Mouse (Mus musculus): Measurements from ENCODE around the gene Xrcc6. TPM values are rescaled to one million over a fixed set of nuclear protein-coding genes. Genes with fewer than 3 reads are reported as not detected.
A peak's percentile ranks its signal among the peaks of the same experiment; 100 is the strongest.

The Xrcc6 gene
- polyA plus RNA-seq, 1 experiment from 2014 or later, result 64.4 TPM

- no peak for ATAC-seq (ENCODE audit: low FRiP score)
Measured at GRCm38 (mm10) chr15:82033762-82034161, 46.1 kb downstream of the Xrcc6 start, which contains the start of gene Desi1. Gene Desi1, minus strand, starts transcription at chr15:82033862.

DNA sequence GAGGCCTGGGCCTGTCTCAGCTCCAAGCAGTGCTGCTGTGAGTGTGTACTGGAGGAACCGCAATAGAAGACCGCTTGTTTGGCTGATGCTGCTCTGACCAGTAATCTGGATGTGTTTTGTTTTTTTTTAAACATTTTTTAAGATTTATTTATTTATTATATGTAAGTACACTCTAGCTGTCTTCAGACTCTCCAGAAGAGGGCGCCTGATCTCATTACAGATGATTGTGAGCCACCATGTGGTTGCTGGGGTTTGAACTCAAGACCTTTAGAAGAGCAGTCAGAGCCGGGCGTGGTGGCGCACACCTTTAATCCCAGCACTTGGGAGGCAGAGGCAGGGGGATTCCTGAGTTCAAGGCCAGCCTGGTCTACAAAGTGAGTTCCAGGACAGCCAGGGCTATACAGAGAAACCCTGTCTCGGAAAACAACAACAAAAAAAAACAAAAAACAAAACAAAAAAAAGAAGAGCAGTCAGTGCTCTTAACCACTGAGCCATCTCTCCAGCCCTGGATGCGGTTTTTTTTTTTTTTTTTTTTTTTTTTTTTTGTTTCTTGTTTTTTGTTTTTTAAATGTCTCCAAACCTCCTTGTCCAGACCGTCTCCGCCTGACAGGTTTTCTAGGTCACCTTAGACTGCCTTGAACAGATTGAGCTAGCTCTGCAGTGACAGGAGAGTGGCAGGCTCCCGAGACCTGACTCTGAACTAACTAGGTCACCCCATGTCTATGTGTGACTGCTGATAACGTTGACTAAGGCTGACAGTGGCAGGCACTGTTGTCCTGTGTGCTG, 48.5 kb downstream of the Xrcc6 start:
- WGBS, result 85% methylated on average over 12 of the region's 12 CpGs
- no peaks in the 10 kb centered on the region for H3K27me3 ChIP-seq
- H3K4me3 ChIP-seq (replicated peaks), result no peak overlapping the region
- H3K4me2 ChIP-seq, result no peak overlapping the region
- no peaks in the 10 kb centered on the region for H3K4me1 ChIP-seq
- no peaks in the 10 kb centered on the region for H3K9me3 ChIP-seq
- no peak overlapping the region for H3K27ac ChIP-seq
- peaks cover 80% of the 10 kb centered on the region for H3K36me3 ChIP-seq (replicated peaks)
- H3K9ac ChIP-seq, result no peak overlapping the region
- no peak for ATAC-seq (ENCODE audit: low FRiP score)

More at GRCm38 (mm10) chr15:82033762-82034161, 46.1 kb downstream of the Xrcc6 start, which contains the start of gene Desi1:
- no peak within 1 kb of the TSS for H3K4me2 ChIP-seq
- H3K9me3 ChIP-seq, result no peaks in the 10 kb centered on the region
- H3K36me3 ChIP-seq (replicated peaks), result peaks cover 81% of the 10 kb centered on the region
- no peak within 1 kb of the TSS for H3K27ac ChIP-seq
- 95% methylated on average over 4 of the region's 4 CpGs for WGBS
- H3K4me1 ChIP-seq, result no peaks in the 10 kb centered on the region
- H3K4me3 ChIP-seq (replicated peaks), result no peak within 1 kb of the TSS
- no peaks in the 10 kb centered on the region for H3K27me3 ChIP-seq
- H3K9ac ChIP-seq, result no peak within 1 kb of the TSS

- Histone ChIP-seq H3K4me3 (replicated peaks) (no peak overlapping the region), H3K9ac (no peak overlapping the region), H3K9me3 (no peaks in the 10 kb centered on the region), H3K36me3 (replicated peaks) (peaks cover 66% of the 10 kb centered on the region), H3K27ac (no peak overlapping the region), H3K27me3 (no peaks in the 10 kb centered on the region), H3K4me2 (no peak overlapping the region), H3K4me1 (peaks cover 11% of the 10 kb centered on the region)
- whole genome bisulfite sequencing, result 94% methylated on average over 1 of the region's 1 CpGs
- no peak for ATAC-seq (ENCODE audit: low FRiP score)
Measured at GRCm38 (mm10) chr15:82040650-82041049, 53.0 kb downstream of the Xrcc6 start.

- ATAC-seq (ENCODE audit: low FRiP score), result no peak
- Histone ChIP-seq H3K9ac (no peak overlapping the region), H3K9me3 (no peaks in the 10 kb centered on the region), H3K36me3 (replicated peaks) (peaks cover 33% of the 10 kb centered on the region), H3K4me3 (replicated peaks) (no peak overlapping the region), H3K4me1 (peaks cover 24% of the 10 kb centered on the region), H3K27ac (no peak overlapping the region), H3K4me2 (no peak overlapping the region), H3K27me3 (peaks cover 2% of the 10 kb centered on the region; the same call in 1 of the 2 replicates)
- 95% methylated on average over 7 of the region's 7 CpGs for WGBS
Measured at GRCm38 (mm10) chr15:82044166-82044784, 56.6 kb downstream of the Xrcc6 start.

- Histone ChIP-seq H3K36me3 (replicated peaks) (peaks cover 16% of the 10 kb centered on the region), H3K4me1 (peaks cover 24% of the 10 kb centered on the region), H3K9ac (peak overlapping the region; percentile 96), H3K9me3 (no peaks in the 10 kb centered on the region), H3K27me3 (peaks cover 5% of the 10 kb centered on the region; the same call in 1 of the 2 replicates), H3K4me2 (peak overlapping the region; percentile 79), H3K27ac (no peak overlapping the region), H3K4me3 (replicated peaks) (peak overlapping the region; percentile 100)
- 4% methylated on average over 26 of the region's 26 CpGs for WGBS
- ATAC-seq (ENCODE audit: low FRiP score), result 0 out of 2 replicates have a peak, but pooled peaks have one; percentile 16
Measured at GRCm38 (mm10) chr15:82046246-82046891, 58.7 kb downstream of the Xrcc6 start.

GRCm38 (mm10) chr15:82047080-82047883, 59.6 kb downstream of the Xrcc6 start, which contains the start of gene Snu13:
Gene Snu13, minus strand, starts transcription at chr15:82047598.
- WGBS, result under 1% methylated on average over 74 of the region's 74 CpGs
- peak within 1 kb of the TSS; percentile 89 for H3K27ac ChIP-seq
- peaks cover 14% of the 10 kb centered on the region for H3K36me3 ChIP-seq (replicated peaks)
- peak; percentile 88 for ATAC-seq (ENCODE audit: low FRiP score)
- H3K9me3 ChIP-seq, result no peaks in the 10 kb centered on the region
- H3K4me3 ChIP-seq (replicated peaks), result peak within 1 kb of the TSS; percentile 100
- peaks cover 5% of the 10 kb centered on the region; the same call in 1 of the 2 replicates for H3K27me3 ChIP-seq
- H3K4me1 ChIP-seq, result peaks cover 24% of the 10 kb centered on the region
- H3K9ac ChIP-seq, result peak within 1 kb of the TSS; percentile 96
- peak within 1 kb of the TSS; percentile 79 for H3K4me2 ChIP-seq

GRCm38 (mm10) chr15:82052544-82052943, 64.9 kb downstream of the Xrcc6 start:
- no peak overlapping the region for H3K9ac ChIP-seq
- no peaks in the 10 kb centered on the region for H3K36me3 ChIP-seq (replicated peaks)
- no peak for ATAC-seq (ENCODE audit: low FRiP score)
- no peaks in the 10 kb centered on the region for H3K9me3 ChIP-seq
- 71% methylated on average over 5 of the region's 5 CpGs for WGBS
- peaks cover 5% of the 10 kb centered on the region; the same call in 1 of the 2 replicates for H3K27me3 ChIP-seq
- no peak overlapping the region for H3K27ac ChIP-seq
- no peak overlapping the region for H3K4me3 ChIP-seq (replicated peaks)
- H3K4me1 ChIP-seq, result peaks cover 3% of the 10 kb centered on the region; the same call in 1 of the 2 replicates
- H3K4me2 ChIP-seq, result no peak overlapping the region

DNA sequence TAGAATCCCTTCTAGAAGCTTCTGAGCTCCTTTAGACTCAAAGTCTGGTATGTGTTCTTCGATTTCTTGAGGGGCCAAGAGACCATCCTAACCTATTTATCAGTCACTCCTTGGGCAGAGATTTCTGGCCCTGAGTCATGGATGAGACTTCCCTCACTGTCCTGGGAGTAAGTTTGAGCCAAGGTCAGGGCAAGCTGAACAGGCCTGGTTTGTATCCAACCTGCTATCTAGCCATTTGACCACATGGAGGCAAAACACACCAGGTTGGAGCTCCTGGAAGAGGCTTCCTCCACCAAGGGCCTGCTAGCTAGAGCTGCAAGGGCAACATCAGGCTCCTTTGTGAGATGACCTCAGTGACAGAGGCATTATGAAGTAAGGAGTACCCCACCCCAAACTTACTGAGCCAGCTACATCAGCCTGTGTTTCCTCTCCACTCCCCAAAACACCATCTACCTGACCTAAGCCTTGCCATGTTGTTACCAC, 71.1 kb downstream of the Xrcc6 start, which contains the start of gene 4930407I10Rik:
4930407I10Rik (plus strand) TSS at position 433 of the 483 bp plus-strand sequence.
- H3K9me3 ChIP-seq, result no peaks in the 10 kb centered on the region
- no peaks in the 10 kb centered on the region for H3K4me1 ChIP-seq
- H3K9ac ChIP-seq, result no peak within 1 kb of the TSS
- H3K4me2 ChIP-seq, result no peak within 1 kb of the TSS
- H3K36me3 ChIP-seq (replicated peaks), result no peaks in the 10 kb centered on the region
- no peak for ATAC-seq (ENCODE audit: low FRiP score)
- H3K4me3 ChIP-seq (replicated peaks), result no peak within 1 kb of the TSS
- WGBS, result 74% methylated on average over 1 of the region's 1 CpGs
- H3K27ac ChIP-seq, result no peak within 1 kb of the TSS
- peaks cover 15% of the 10 kb centered on the region for H3K27me3 ChIP-seq

GRCm38 (mm10) chr15:82063909-82064308, 76.3 kb downstream of the Xrcc6 start:
- H3K4me2 ChIP-seq, result no peak overlapping the region
- WGBS, result 78% methylated on average over 14 of the region's 14 CpGs
- no peak for ATAC-seq (ENCODE audit: low FRiP score)

GRCm38 (mm10) chr15:82065511-82065910, 77.9 kb downstream of the Xrcc6 start:
- ATAC-seq (ENCODE audit: low FRiP score), result peak; percentile 41; the same call in 1 of the 2 replicates
- Histone ChIP-seq H3K4me3 (replicated peaks) (no peak overlapping the region), H3K4me2 (no peak overlapping the region), H3K9me3 (peaks cover 3% of the 10 kb centered on the region; the same call in 1 of the 2 replicates), H3K27me3 (peaks cover 52% of the 10 kb centered on the region), H3K9ac (0 out of 2 replicates have a peak overlapping the region, but pooled peaks have one; percentile 7), H3K27ac (no peak overlapping the region), H3K4me1 (no peaks in the 10 kb centered on the region), H3K36me3 (replicated peaks) (no peaks in the 10 kb centered on the region)
- WGBS, result 15% methylated on average over 7 of the region's 7 CpGs

More at GRCm38 (mm10) chr15:82063909-82064308, 76.3 kb downstream of the Xrcc6 start:
- no peaks in the 10 kb centered on the region for H3K4me1 ChIP-seq
- no peak overlapping the region for H3K27ac ChIP-seq
- H3K9ac ChIP-seq, result no peak overlapping the region
- H3K27me3 ChIP-seq, result peaks cover 36% of the 10 kb centered on the region
- no peak overlapping the region for H3K4me3 ChIP-seq (replicated peaks)
- no peaks in the 10 kb centered on the region for H3K9me3 ChIP-seq
- no peaks in the 10 kb centered on the region for H3K36me3 ChIP-seq (replicated peaks)

GRCm38 (mm10) chr15:82069898-82070297, 82.3 kb downstream of the Xrcc6 start, which contains the start of gene Mei1:
Gene Mei1, plus strand, starts transcription at chr15:82069996.
- 22% methylated on average over 40 of the region's 40 CpGs for WGBS

More at GRCm38 (mm10) chr15:82069898-82070297, 82.3 kb downstream of the Xrcc6 start, which contains the start of gene Mei1:
- Histone ChIP-seq H3K9me3 (peaks cover 6% of the 10 kb centered on the region; the same call in 1 of the 2 replicates), H3K27ac (no peak within 1 kb of the TSS), H3K9ac (no peak within 1 kb of the TSS), H3K36me3 (replicated peaks) (no peaks in the 10 kb centered on the region), H3K4me1 (no peaks in the 10 kb centered on the region), H3K4me2 (peak within 1 kb of the TSS; percentile 21), H3K4me3 (replicated peaks) (peak within 1 kb of the TSS; percentile 8; the same call in 1 of the 2 replicates), H3K27me3 (peaks cover 56% of the 10 kb centered on the region)
- no peak for ATAC-seq (ENCODE audit: low FRiP score)

Measured in forebrain, embryonic 12.5 days (tissue).